Mouse (Mus musculus): ENCODE measurements around the gene Igf1r. TPM values are rescaled to one million over a fixed set of nuclear protein-coding genes. Genes with fewer than 3 reads are reported as not detected.

The Igf1r gene
- polyA plus RNA-seq, 1 experiment from 2014 or later = 9.5 TPM

- Histone ChIP-seq H3K4me3 (ENCODE audit: low read length) (no peak overlapping the region), H3K9me3 (ENCODE audit: control insufficient read depth, low read length) (no peaks in the 10 kb centered on the region), H3K27ac (ENCODE audit: low read length) (no peak overlapping the region), H3K9ac (ENCODE audit: low read depth, low read length) (no peak overlapping the region), H3K4me2 (ENCODE audit: low read depth, low read length) (no peak overlapping the region), H3K4me1 (ENCODE audit: control insufficient read depth, insufficient read depth, low read length) (peaks cover 4% of the 10 kb centered on the region; the same call in 1 of the 2 replicates), H3K36me3 (ENCODE audit: control insufficient read depth, insufficient read depth, low read length) (no peaks in the 10 kb centered on the region), H3K27me3 (replicated peaks; ENCODE audit: control insufficient read depth, insufficient read depth, low read length) (no peaks in the 10 kb centered on the region)
- no peak for ATAC-seq
- WGBS = 82% methylated on average over 5 of the region's 5 CpGs
Measured at GRCm38 (mm10) chr7:68117567-68117966, 164.9 kb downstream of the Igf1r start.

GRCm38 (mm10) chr7:68117981-68118380 lies 165.4 kb downstream of the Igf1r start:
- no peak for ATAC-seq
- H3K27me3 ChIP-seq (replicated peaks; ENCODE audit: control insufficient read depth, insufficient read depth, low read length) = no peaks in the 10 kb centered on the region

GRCm38 (mm10) chr7:68119605-68120004 lies 167.0 kb downstream of the Igf1r start:
- H3K4me3 ChIP-seq (ENCODE audit: low read length) = no peak overlapping the region
- no peaks in the 10 kb centered on the region for H3K9me3 ChIP-seq (ENCODE audit: control insufficient read depth, low read length)
- no peaks in the 10 kb centered on the region for H3K36me3 ChIP-seq (ENCODE audit: control insufficient read depth, insufficient read depth, low read length)
- H3K9ac ChIP-seq (ENCODE audit: low read depth, low read length) = no peak overlapping the region
- no peaks in the 10 kb centered on the region for H3K27me3 ChIP-seq (replicated peaks; ENCODE audit: control insufficient read depth, insufficient read depth, low read length)
- H3K4me1 ChIP-seq (ENCODE audit: control insufficient read depth, insufficient read depth, low read length) = peaks cover 4% of the 10 kb centered on the region; the same call in 1 of the 2 replicates
- no peak overlapping the region for H3K4me2 ChIP-seq (ENCODE audit: low read depth, low read length)
- 0 out of 2 replicates have a peak, but pooled peaks have one; percentile 46 for ATAC-seq
- 41% methylated on average over 5 of the region's 5 CpGs for WGBS
- H3K27ac ChIP-seq (ENCODE audit: low read length) = no peak overlapping the region

More at GRCm38 (mm10) chr7:68117981-68118380, 165.4 kb downstream of the Igf1r start:
- no peak overlapping the region for H3K4me3 ChIP-seq (ENCODE audit: low read length)
- H3K36me3 ChIP-seq (ENCODE audit: control insufficient read depth, insufficient read depth, low read length) = no peaks in the 10 kb centered on the region
- H3K27ac ChIP-seq (ENCODE audit: low read length) = no peak overlapping the region
- peaks cover 4% of the 10 kb centered on the region; the same call in 1 of the 2 replicates for H3K4me1 ChIP-seq (ENCODE audit: control insufficient read depth, insufficient read depth, low read length)
- 69% methylated on average over 2 of the region's 2 CpGs for WGBS
- H3K9ac ChIP-seq (ENCODE audit: low read depth, low read length) = no peak overlapping the region
- H3K4me2 ChIP-seq (ENCODE audit: low read depth, low read length) = no peak overlapping the region
- no peaks in the 10 kb centered on the region for H3K9me3 ChIP-seq (ENCODE audit: control insufficient read depth, low read length)

- 39% methylated on average over 3 of the region's 3 CpGs for WGBS
- Histone ChIP-seq H3K27ac (ENCODE audit: low read length) (no peak overlapping the region), H3K4me2 (ENCODE audit: low read depth, low read length) (no peak overlapping the region), H3K4me1 (ENCODE audit: control insufficient read depth, insufficient read depth, low read length) (peaks cover 7% of the 10 kb centered on the region; the same call in 1 of the 2 replicates), H3K9ac (ENCODE audit: low read depth, low read length) (no peak overlapping the region), H3K36me3 (ENCODE audit: control insufficient read depth, insufficient read depth, low read length) (no peaks in the 10 kb centered on the region), H3K4me3 (ENCODE audit: low read length) (no peak overlapping the region), H3K9me3 (ENCODE audit: control insufficient read depth, low read length) (no peaks in the 10 kb centered on the region), H3K27me3 (replicated peaks; ENCODE audit: control insufficient read depth, insufficient read depth, low read length) (no peaks in the 10 kb centered on the region)
- ATAC-seq = no peak
Measured at GRCm38 (mm10) chr7:68122418-68122817, 169.8 kb downstream of the Igf1r start.

GRCm38 (mm10) chr7:68125347-68125746 lies 172.7 kb downstream of the Igf1r start:
- ATAC-seq = no peak
- H3K4me3 ChIP-seq (ENCODE audit: low read length) = no peak overlapping the region
- no peaks in the 10 kb centered on the region for H3K27me3 ChIP-seq (replicated peaks; ENCODE audit: control insufficient read depth, insufficient read depth, low read length)
- H3K4me1 ChIP-seq (ENCODE audit: control insufficient read depth, insufficient read depth, low read length) = peaks cover 15% of the 10 kb centered on the region
- H3K4me2 ChIP-seq (ENCODE audit: low read depth, low read length) = no peak overlapping the region
- H3K27ac ChIP-seq (ENCODE audit: low read length) = no peak overlapping the region
- WGBS = 76% methylated on average over 2 of the region's 2 CpGs
- H3K9me3 ChIP-seq (ENCODE audit: control insufficient read depth, low read length) = no peaks in the 10 kb centered on the region
- H3K36me3 ChIP-seq (ENCODE audit: control insufficient read depth, insufficient read depth, low read length) = no peaks in the 10 kb centered on the region
- H3K9ac ChIP-seq (ENCODE audit: low read depth, low read length) = no peak overlapping the region

- ATAC-seq = no peak
- H3K9ac ChIP-seq (ENCODE audit: low read depth, low read length) = no peak overlapping the region
- 29% methylated on average over 6 of the region's 6 CpGs for WGBS
- peak overlapping the region; percentile 89; the same call in 1 of the 2 replicates for H3K4me2 ChIP-seq (ENCODE audit: low read depth, low read length)
- H3K27me3 ChIP-seq (replicated peaks; ENCODE audit: control insufficient read depth, insufficient read depth, low read length) = no peaks in the 10 kb centered on the region
- H3K4me3 ChIP-seq (ENCODE audit: low read length) = no peak overlapping the region
- 0 out of 2 replicates have a peak overlapping the region, but pooled peaks have one; percentile 4 for H3K27ac ChIP-seq (ENCODE audit: low read length)
- H3K36me3 ChIP-seq (ENCODE audit: control insufficient read depth, insufficient read depth, low read length) = no peaks in the 10 kb centered on the region
- H3K9me3 ChIP-seq (ENCODE audit: control insufficient read depth, low read length) = no peaks in the 10 kb centered on the region
- peaks cover 16% of the 10 kb centered on the region for H3K4me1 ChIP-seq (ENCODE audit: control insufficient read depth, insufficient read depth, low read length)
Measured at GRCm38 (mm10) chr7:68127799-68128261, 175.2 kb downstream of the Igf1r start.

- Histone ChIP-seq H3K4me2 (ENCODE audit: low read depth, low read length) (peak overlapping the region; percentile 89), H3K27me3 (replicated peaks; ENCODE audit: control insufficient read depth, insufficient read depth, low read length) (no peaks in the 10 kb centered on the region), H3K27ac (ENCODE audit: low read length) (0 out of 2 replicates have a peak overlapping the region, but pooled peaks have one; percentile 4), H3K4me1 (ENCODE audit: control insufficient read depth, insufficient read depth, low read length) (peaks cover 16% of the 10 kb centered on the region), H3K36me3 (ENCODE audit: control insufficient read depth, insufficient read depth, low read length) (no peaks in the 10 kb centered on the region), H3K4me3 (ENCODE audit: low read length) (peak overlapping the region; percentile 73), H3K9ac (ENCODE audit: low read depth, low read length) (0 out of 2 replicates have a peak overlapping the region, but pooled peaks have one; percentile 66), H3K9me3 (ENCODE audit: control insufficient read depth, low read length) (no peaks in the 10 kb centered on the region)
- no peak for ATAC-seq
- 12% methylated on average over 7 of the region's 7 CpGs for WGBS
Measured at GRCm38 (mm10) chr7:68128271-68128674, 175.6 kb downstream of the Igf1r start.

- peak; percentile 94 for ATAC-seq
- Histone ChIP-seq H3K27me3 (replicated peaks; ENCODE audit: control insufficient read depth, insufficient read depth, low read length) (no peaks in the 10 kb centered on the region), H3K4me1 (ENCODE audit: control insufficient read depth, insufficient read depth, low read length) (peaks cover 16% of the 10 kb centered on the region), H3K9ac (ENCODE audit: low read depth, low read length) (peak overlapping the region; percentile 66), H3K27ac (ENCODE audit: low read length) (peak overlapping the region; percentile 82), H3K9me3 (ENCODE audit: control insufficient read depth, low read length) (no peaks in the 10 kb centered on the region), H3K4me3 (ENCODE audit: low read length) (peak overlapping the region; percentile 73), H3K36me3 (ENCODE audit: control insufficient read depth, insufficient read depth, low read length) (no peaks in the 10 kb centered on the region), H3K4me2 (ENCODE audit: low read depth, low read length) (peak overlapping the region; percentile 89)
- 0% methylated on average over 19 of the region's 19 CpGs for WGBS
Measured at GRCm38 (mm10) chr7:68129077-68129511, 176.5 kb downstream of the Igf1r start.

GRCm38 (mm10) chr7:68129546-68130253 lies 177.1 kb downstream of the Igf1r start:
- Histone ChIP-seq H3K4me1 (ENCODE audit: control insufficient read depth, insufficient read depth, low read length) (peaks cover 16% of the 10 kb centered on the region), H3K9ac (ENCODE audit: low read depth, low read length) (peak overlapping the region; percentile 66), H3K4me2 (ENCODE audit: low read depth, low read length) (peak overlapping the region; percentile 89), H3K4me3 (ENCODE audit: low read length) (peak overlapping the region; percentile 73), H3K9me3 (ENCODE audit: control insufficient read depth, low read length) (no peaks in the 10 kb centered on the region), H3K27ac (ENCODE audit: low read length) (peak overlapping the region; percentile 82), H3K36me3 (ENCODE audit: control insufficient read depth, insufficient read depth, low read length) (no peaks in the 10 kb centered on the region), H3K27me3 (replicated peaks; ENCODE audit: control insufficient read depth, insufficient read depth, low read length) (no peaks in the 10 kb centered on the region)
- peak; percentile 76 for ATAC-seq
- WGBS = 1% methylated on average over 19 of the region's 19 CpGs
